ENCODE assay signal across 8 mouse cellular contexts in the genomic region with DNA sequence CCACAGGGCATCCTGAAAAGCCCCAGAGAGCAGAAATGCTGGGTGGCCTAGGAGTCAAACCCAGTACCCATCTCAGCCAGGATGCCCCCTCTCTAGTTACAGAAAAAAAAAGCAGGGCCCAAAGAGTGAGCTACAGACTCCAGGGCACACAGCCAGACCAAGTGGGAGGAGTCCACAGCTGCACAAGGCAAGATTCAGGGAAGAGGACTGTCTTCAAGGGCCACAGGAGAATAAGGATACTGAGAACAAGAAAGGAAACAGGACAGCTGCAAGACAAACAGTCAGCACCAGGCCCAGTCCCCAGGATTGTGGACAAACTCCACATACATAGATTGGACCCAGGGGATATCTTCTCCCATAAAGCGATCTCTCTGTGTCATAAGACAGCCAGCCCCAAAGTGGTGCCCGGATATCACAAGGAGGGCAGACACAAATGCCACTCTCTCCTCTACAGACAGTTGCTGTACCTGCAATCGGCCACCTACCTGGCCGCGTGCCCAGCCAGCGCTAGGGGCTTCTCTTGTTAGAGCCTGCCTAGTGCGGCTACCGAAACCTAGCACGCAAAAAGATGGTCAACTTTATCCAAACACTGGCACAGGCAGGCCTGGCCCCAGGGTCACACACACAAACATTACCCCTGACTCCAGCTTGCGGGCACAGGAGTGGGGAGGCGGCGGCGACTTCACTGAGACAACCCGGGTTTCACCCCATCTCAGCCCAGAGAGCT. TPM values are rescaled to one million over a fixed set of nuclear protein-coding genes. Genes with fewer than 3 reads are reported as not detected.
DNase-seq lines count a peak whose midpoint lies in the region; ATAC-seq lines count a peak whose summit lies in the region.

No protein-coding gene starts in this region.

- 27% methylated on average over 14 of the region's 14 CpGs for WGBS in limb, embryonic 10.5 days
- 16% methylated on average over 14 of the region's 14 CpGs for WGBS in stomach, embryonic 14.5 days

- peaks cover 56% of the 10 kb centered on the region for H3K27me3 ChIP-seq in megakaryocyte, embryonic 14.5 days (replicated peaks)
- H3K27me3 ChIP-seq in limb, embryonic 10.5 days (ENCODE audit: low read depth, poor library complexity, severe bottlenecking), result peaks cover 52% of the 10 kb centered on the region
- no peaks in the 10 kb centered on the region for H3K27me3 ChIP-seq in stomach, embryonic 14.5 days (ENCODE audit: control insufficient read depth, insufficient read depth, low read length)

- H3K4me3 ChIP-seq in megakaryocyte, embryonic 14.5 days (replicated peaks), result peak overlapping the region; percentile 88
- peak overlapping the region; percentile 69 for H3K4me3 ChIP-seq in limb, embryonic 10.5 days
- H3K4me3 ChIP-seq in stomach, embryonic 14.5 days (ENCODE audit: low read depth, low read length), result peak overlapping the region; percentile 38

- H3K27ac ChIP-seq in limb, embryonic 10.5 days, result peak overlapping the region; percentile 70; the same call in 1 of the 2 replicates
- H3K27ac ChIP-seq in stomach, embryonic 14.5 days (ENCODE audit: low read length), result no peak overlapping the region

- peak overlapping the region; percentile 86 for H3K4me2 ChIP-seq in stomach, embryonic 14.5 days (replicated peaks; ENCODE audit: low read depth, low read length)

- peak overlapping the region; percentile 40; the same call in 1 of the 2 replicates for H3K9ac ChIP-seq in stomach, embryonic 14.5 days (replicated peaks; ENCODE audit: low read depth, low read length)

- peaks cover 57% of the 10 kb centered on the region for H3K4me1 ChIP-seq in megakaryocyte, embryonic 14.5 days
- H3K4me1 ChIP-seq in limb, embryonic 10.5 days, result peaks cover 29% of the 10 kb centered on the region
- H3K4me1 ChIP-seq in stomach, embryonic 14.5 days (ENCODE audit: control insufficient read depth, insufficient read depth, low read length), result 0 out of 2 replicates have a peak, but pooled peaks cover 7% of the 10 kb centered on the region

- peak; percentile 61 to 77 for DNase-seq in cerebellum, postnatal 14 days
- no peak for DNase-seq in cerebellum, postnatal 4 days (ENCODE audit: low spot score in 2 of 2)
- DNase-seq in limb, embryonic 10.5 days (ENCODE audit: low spot score), result peak; percentile 43
- DNase-seq in retina, embryonic 14.5 days (ENCODE audit: low spot score), result no peak
- DNase-seq in spleen, postnatal 14 days (ENCODE audit: low spot score in 2 of 2), result no peak

- no peaks in the 10 kb centered on the region for H3K9me3 ChIP-seq in megakaryocyte, embryonic 14.5 days
- H3K9me3 ChIP-seq in limb, embryonic 10.5 days (replicated peaks), result no peaks in the 10 kb centered on the region
- H3K9me3 ChIP-seq in stomach, embryonic 14.5 days (ENCODE audit: control insufficient read depth, low read depth, low read length), result no peaks in the 10 kb centered on the region

- peaks cover 38% of the 10 kb centered on the region for H3K36me3 ChIP-seq in megakaryocyte, embryonic 14.5 days (replicated peaks; ENCODE audit: low read length)
- H3K36me3 ChIP-seq in limb, embryonic 10.5 days, result peaks cover 29% of the 10 kb centered on the region
- H3K36me3 ChIP-seq in stomach, embryonic 14.5 days (ENCODE audit: control insufficient read depth, insufficient read depth, low read length), result peaks cover 7% of the 10 kb centered on the region

- no peak for ATAC-seq in megakaryocyte, adult 5-6 weeks (ENCODE audit: poor library complexity, severe bottlenecking)
- ATAC-seq in stomach, embryonic 14.5 days (ENCODE audit: insufficient number of reproducible peaks, insufficient read depth, low FRiP score, low read depth), result no peak

RNA-seq across cellular contexts. Expression of a gene that starts 8.5 kb away (rescaled TPM):
- polyA plus RNA-seq in megakaryocyte, embryonic 14.5 days (2012; ENCODE audit: insufficient read depth, low replicate concordance), result 25.8 and 50.2 TPM in 2 replicates
- total RNA-seq in megakaryocyte, adult 5-6 weeks (2015), result 34.0 and 34.1 TPM in 2 replicates
- total RNA-seq in megakaryocyte, adult 5-6 weeks (2017), result 16.3 and 17.2 TPM in 2 replicates
- polyA plus RNA-seq in limb, embryonic 10.5 days (2016; fragmentation: Nextera tagmentation; extraction: Ambion mirVana), result 192 and 213 TPM in 2 replicates
- polyA plus RNA-seq in stomach, embryonic 14.5 days (2014; fragmentation: Nextera tagmentation; extraction: Ambion mirVana), result 106 and 114 TPM in 2 replicates

RNA-seq across cellular contexts. Expression of a gene that starts 13.0 kb away (rescaled TPM):
- 0.23 TPM in 1 of 2 replicates, not detected in the other for polyA plus RNA-seq in megakaryocyte, embryonic 14.5 days (2012; ENCODE audit: insufficient read depth, low replicate concordance)
- 0.29 and 0.93 TPM in 2 replicates for total RNA-seq in megakaryocyte, adult 5-6 weeks (2015)
- total RNA-seq in megakaryocyte, adult 5-6 weeks (2017), result 0.37 and 0.77 TPM in 2 replicates
- 0.33 and 0.39 TPM in 2 replicates for polyA plus RNA-seq in limb, embryonic 10.5 days (2016; fragmentation: Nextera tagmentation; extraction: Ambion mirVana)
- polyA plus RNA-seq in stomach, embryonic 14.5 days (2014; fragmentation: Nextera tagmentation; extraction: Ambion mirVana), result 0.11 TPM in 1 of 2 replicates, not detected in the other

Comparison
In these comparisons a context has a peak if more than half of its experiments do, and no peak if none do; other contexts are left out.
1. DNase-seq: peak in cerebellum, postnatal 14 days (2 of 2) and limb, embryonic 10.5 days (single experiment); none in cerebellum, postnatal 4 days (0 of 2), retina, embryonic 14.5 days (single experiment) and spleen, postnatal 14 days (0 of 2).
2. H3K4me3 ChIP-seq: peak in every context shown above with its lines; median percentile 88 in megakaryocyte, embryonic 14.5 days; 69 in limb, embryonic 10.5 days; 38 in stomach, embryonic 14.5 days.